Mouse (Mus musculus) megakaryocyte, embryonic 14.5 days (primary cell): ENCODE data around the gene Amy1.

Experiments used
- FLI1 ChIP-seq: IDR thresholded peaks from 2 replicates; pipeline ENCODE4 v1.6.1; 2012; ENCODE audit warnings: low read length, inconsistent platforms, mixed read lengths
- GATA1 ChIP-seq: IDR thresholded peaks from 3 replicates; pipeline ENCODE4 v1.6.1; 2012; ENCODE audit warnings: mixed read lengths, low read length, inconsistent platforms, borderline replicate concordance

DNA sequence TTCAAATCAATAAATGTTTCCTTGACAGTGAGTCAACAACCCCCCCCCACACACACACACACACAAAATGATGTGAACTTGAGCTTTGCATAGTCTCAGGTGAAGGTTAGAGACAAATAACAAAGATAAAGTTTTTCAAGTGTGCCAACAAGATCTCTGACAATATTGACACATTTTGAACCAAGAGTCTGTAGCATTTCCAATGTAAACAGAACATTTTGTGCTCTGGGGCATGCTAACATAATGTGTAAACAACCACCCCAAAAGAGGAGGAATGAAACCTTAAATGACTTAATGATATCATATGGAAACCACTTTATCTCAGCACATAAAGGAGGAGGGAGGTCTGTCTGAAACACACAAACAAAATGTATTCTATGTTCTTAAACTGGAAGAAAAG is 66.8 kb downstream of the Amy1 start:
- TF ChIP-seq GATA1 (no peak), FLI1 (no peak)
